Mouse (Mus musculus) small intestine, adult 2 months (tissue): ENCODE results near the gene Cdca8.

ENCODE experiments used
- CTCF ChIP-seq: fragments of 200-500 bp; IDR thresholded peaks from 2 replicates; pipeline ENCODE4 v1.5.1; 2012; ENCODE audit warnings: low read depth, mild to moderate bottlenecking, control low read depth, inconsistent platforms, low read length, moderate library complexity, mixed read lengths; ENCODE audit not compliant: insufficient replicate concordance, insufficient read length; ENCODE audit errors: extremely low read depth
- POLR2A ChIP-seq: fragments of 200-500 bp; IDR thresholded peaks from 2 replicates; pipeline ENCODE4 v1.6.1; 2012; ENCODE audit warnings: low read depth, mild to moderate bottlenecking, control low read depth, inconsistent platforms, low read length, moderate library complexity

DNA sequence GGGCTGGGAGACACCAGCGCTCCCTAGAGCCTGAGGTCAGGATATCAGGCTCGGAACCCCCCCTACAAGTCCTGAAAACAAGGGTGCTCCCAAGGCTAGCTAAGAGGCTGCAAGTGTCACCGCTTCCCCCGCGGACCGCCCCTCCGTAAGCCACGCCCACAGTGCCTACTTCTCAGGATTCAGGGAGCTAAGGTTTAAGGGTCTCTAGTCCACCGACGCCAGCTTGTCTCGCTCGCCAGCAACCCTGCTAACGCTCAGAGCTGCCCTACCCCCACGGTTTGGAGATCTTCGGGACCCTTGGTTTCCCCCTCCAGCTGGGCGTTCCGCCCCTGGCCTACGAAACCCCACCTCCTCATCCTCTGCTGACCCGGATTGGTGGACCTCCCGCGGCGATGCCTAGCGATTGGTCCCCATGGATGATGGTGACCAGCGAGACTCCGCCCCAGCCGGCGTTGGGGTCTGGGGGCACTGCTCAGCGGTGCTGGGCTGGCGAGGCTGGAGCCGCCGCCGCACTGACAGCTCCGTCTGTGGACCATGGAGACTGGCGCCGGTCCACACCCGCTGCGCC lies 57.7 kb downstream of the Cdca8 start:
- TF ChIP-seq CTCF = no peak
- TF ChIP-seq POLR2A = no peak
